Mouse (Mus musculus) MEL (cell line): ENCODE measurements around the gene Sox30.
"Not testable (repeated sequence)": the region's sequence is repeated elsewhere in the genome, so short reads cannot be mapped to it uniquely, and the experiment has no call there.

Experiments
- BHLHE40 ChIP-seq: IDR thresholded peaks from 2 replicates; pipeline ENCODE4 v1.6.1; 2012; ENCODE audit warnings: low read depth, mild to moderate bottlenecking, inconsistent platforms, low read length, improper control_type of control experiment, borderline replicate concordance
- CHD1 ChIP-seq: IDR thresholded peaks from 2 replicates; pipeline ENCODE4 v1.6.1; 2012; ENCODE audit warnings: low read depth, mild to moderate bottlenecking, inconsistent platforms, low read length, improper control_type of control experiment
- CTCF ChIP-seq, 3 experiments: IDR thresholded peaks in 2 of 3; conservative IDR thresholded peaks in 1 of 3; 2 replicates each; pipeline ENCODE4 v1.5.1; 2011 to 2012; ENCODE audit warnings: low read length in 3 of 3, low read depth in 2 of 3, mild to moderate bottlenecking in 2 of 3, improper control_type of control experiment in 1 of 3, inconsistent platforms in 1 of 3, mixed read lengths in 1 of 3, moderate library complexity in 1 of 3; ENCODE audit not compliant: control insufficient read depth in 1 of 3, insufficient read depth in 1 of 3, poor library complexity in 1 of 3, severe bottlenecking in 1 of 3
- EP300 ChIP-seq, 2 experiments: IDR thresholded peaks; 2 replicates each; pipeline ENCODE4 v1.6.1; 2011; ENCODE audit warnings: improper control_type of control experiment in 2 of 2, low read length in 2 of 2, low read depth in 1 of 2, mild to moderate bottlenecking in 1 of 2
- HCFC1 ChIP-seq: IDR thresholded peaks from 2 replicates; pipeline ENCODE4 v1.6.1; 2012; ENCODE audit warnings: low read depth, mild to moderate bottlenecking, inconsistent platforms, low read length, improper control_type of control experiment, moderate library complexity
- MEF2A ChIP-seq: IDR thresholded peaks from 2 replicates; pipeline ENCODE4 v1.6.1; 2014; ENCODE audit warnings: low read depth, mild to moderate bottlenecking, inconsistent platforms, low read length, improper control_type of control experiment; ENCODE audit not compliant: poor library complexity, insufficient replicate concordance, severe bottlenecking; ENCODE audit errors: extremely low read depth
- RAD21 ChIP-seq: IDR thresholded peaks from 2 replicates; pipeline ENCODE4 v1.6.1; 2011; ENCODE audit warnings: mild to moderate bottlenecking, low read depth, low read length, improper control_type of control experiment
- ZC3H11A ChIP-seq: IDR thresholded peaks from 2 replicates; pipeline ENCODE4 v1.6.1; 2012; ENCODE audit warnings: low read depth, mild to moderate bottlenecking, inconsistent platforms, low read length, improper control_type of control experiment

DNA sequence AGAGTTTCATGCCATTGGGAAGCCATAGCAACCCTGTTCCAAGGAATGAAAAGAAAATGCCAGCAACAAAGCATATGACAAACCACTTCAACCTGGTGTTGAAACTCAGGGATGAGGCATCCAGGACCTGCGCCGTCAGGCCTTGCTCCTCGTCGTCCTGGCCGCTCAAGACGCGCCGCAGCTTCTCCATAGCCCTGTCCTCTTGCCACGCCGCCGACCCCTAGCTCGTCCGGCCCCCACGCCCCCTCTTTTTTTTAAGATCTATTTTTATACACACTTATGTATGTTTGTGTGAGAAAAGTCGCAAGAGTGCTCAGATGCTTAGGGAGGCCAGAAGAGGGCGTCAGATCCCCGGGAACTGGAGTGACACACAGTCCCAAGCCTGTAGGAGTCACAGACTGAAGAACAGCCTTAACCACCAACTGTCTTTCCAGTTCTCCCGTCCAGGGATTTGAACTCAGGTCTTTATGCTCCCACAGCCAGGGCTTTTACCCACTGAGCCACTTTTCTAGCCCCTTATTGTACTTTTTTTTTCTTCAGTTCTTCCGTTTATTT, 72.1 kb downstream of the Sox30 start, which contains the start of gene Gm12166:
- TF ChIP-seq EP300 (IDR thresholded peaks at IDR 0.05; ENCODE audit: low read depth in 1 of 2, low read length in 2 of 2); BHLHE40; MEF2A; HCFC1; CHD1: not testable (repeated sequence)
- TF ChIP-seq RAD21 (peak; percentile 92), CTCF (IDR thresholded peaks at IDR 0.05 in 2 of 3, conservative IDR thresholded peaks at IDR 0.05 in 1 of 3; ENCODE audit: control insufficient read depth in 1 of 3, insufficient read depth in 1 of 3, low read depth in 2 of 3, low read length in 3 of 3, poor library complexity in 1 of 3, severe bottlenecking in 1 of 3) (peak; percentile 63 to 90 (median 87)), ZC3H11A (peak; percentile 98)
